Mouse (Mus musculus): Measurements from ENCODE around the gene Acvr1. TPM values are rescaled to one million over a fixed set of nuclear protein-coding genes. Genes with fewer than 3 reads are reported as not detected.

Gene Acvr1
- polyA plus RNA-seq, 1 experiment from 2014 or later: 4.6 TPM

DNA sequence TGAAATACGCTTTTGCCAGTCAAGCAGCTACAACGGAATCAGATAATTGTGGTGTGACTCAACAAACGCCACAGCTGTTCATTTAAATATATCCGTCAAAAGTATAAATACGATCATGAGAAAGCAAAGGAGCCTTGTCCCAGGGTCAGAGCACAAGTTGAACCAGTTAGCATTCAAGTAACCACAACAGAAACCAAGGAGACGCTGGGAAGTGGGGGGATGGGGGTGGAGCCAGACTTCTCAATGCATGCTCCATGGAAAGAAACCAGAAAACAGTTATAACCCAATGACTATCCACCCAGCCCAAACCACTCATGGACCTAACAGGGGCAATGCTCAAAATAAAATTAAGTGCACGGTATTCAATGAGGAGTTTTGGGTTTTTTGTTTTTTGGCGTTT, 56.8 kb downstream of the Acvr1 start:
- 68% methylated on average over 8 of the region's 8 CpGs for WGBS
- no peaks in the 10 kb centered on the region for H3K4me1 ChIP-seq
- H3K9ac ChIP-seq: no peak overlapping the region
- H3K9me3 ChIP-seq: no peaks in the 10 kb centered on the region
- no peaks in the 10 kb centered on the region for H3K27me3 ChIP-seq
- no peak overlapping the region for H3K4me3 ChIP-seq (replicated peaks)
- no peak overlapping the region for H3K4me2 ChIP-seq
- no peak for ATAC-seq (ENCODE audit: low FRiP score)
- no peaks in the 10 kb centered on the region for H3K36me3 ChIP-seq (replicated peaks)
- H3K27ac ChIP-seq: no peak overlapping the region

DNA sequence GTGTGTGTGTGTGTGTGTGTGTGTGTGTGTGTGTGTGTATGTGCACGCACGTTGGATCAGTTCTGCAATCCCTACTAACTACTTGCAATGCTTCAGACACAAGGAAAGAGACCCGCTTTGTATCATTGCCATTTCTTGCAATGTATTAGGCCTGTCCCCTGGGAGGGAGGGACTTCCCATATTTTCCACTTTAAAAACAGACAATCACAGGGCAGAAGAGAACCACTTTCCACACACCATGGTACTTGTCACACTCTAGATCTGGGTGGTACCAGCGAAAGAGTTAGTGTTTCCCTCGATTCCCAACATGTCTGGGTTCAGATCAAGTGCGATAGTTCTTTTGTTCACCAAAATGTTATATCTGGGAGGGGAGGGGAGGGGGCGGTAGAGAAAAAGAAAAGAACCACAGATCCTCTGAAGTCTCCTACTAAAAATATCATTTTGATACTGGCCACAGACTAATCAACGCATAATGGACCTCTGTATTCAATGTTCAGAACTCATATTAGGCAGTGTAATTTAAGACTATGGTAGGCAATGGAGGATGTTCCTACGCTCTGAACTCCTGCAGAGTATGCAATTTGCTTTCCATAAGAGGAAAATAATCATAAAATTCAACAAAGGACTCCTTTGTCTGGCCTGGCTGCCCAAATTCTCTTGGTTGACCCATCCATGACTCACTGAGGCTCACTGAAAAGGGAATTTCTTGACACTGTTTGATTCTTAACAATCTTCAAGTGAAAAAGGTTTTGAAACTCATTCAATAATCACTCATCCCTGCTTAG, 61.5 kb downstream of the Acvr1 start:
- ATAC-seq (ENCODE audit: low FRiP score): no peak
- Histone ChIP-seq H3K4me3 (replicated peaks) (no peak overlapping the region), H3K4me2 (no peak overlapping the region), H3K9ac (no peak overlapping the region), H3K27me3 (no peaks in the 10 kb centered on the region), H3K9me3 (no peaks in the 10 kb centered on the region), H3K4me1 (no peaks in the 10 kb centered on the region), H3K36me3 (replicated peaks) (no peaks in the 10 kb centered on the region), H3K27ac (no peak overlapping the region)
- WGBS: 82% methylated on average over 9 of the region's 9 CpGs

DNA sequence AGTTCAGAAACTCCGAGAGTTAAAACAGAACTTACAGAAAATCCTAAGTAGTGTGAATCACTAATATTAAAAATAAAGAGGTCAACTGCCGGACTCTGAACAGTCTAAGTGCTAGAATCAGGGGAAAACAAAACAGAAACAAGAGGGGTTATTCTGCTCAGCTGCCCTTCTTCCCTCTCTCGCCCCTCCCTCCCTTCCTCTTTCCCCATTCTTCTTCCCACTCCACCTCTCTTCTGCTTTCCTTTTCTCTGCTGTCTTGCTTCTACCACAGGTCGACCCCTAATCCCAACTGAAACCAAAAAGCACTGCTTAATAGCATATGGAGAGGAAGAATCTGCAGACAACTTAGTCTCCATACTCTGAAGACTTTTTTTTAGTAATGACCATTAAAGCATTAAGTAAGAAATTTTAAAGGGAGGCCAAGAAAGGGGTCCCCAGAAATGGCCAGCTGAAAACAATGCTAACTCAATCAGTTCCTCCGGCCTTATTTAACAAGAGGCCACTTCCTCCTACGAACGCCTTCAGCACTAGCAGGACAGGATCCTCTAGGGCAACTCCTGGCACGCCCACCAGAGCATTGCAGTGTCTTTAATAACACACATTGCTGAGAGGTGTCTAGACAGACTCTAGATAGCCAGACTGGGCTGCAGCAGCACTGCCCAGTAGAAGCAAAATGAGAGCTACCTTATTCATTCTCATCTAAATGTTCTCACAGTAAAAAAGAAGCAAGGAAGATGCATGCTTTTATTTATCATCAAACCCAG, 70.1 kb downstream of the Acvr1 start:
- Histone ChIP-seq H3K9ac (no peak overlapping the region), H3K27ac (no peak overlapping the region), H3K36me3 (replicated peaks) (no peaks in the 10 kb centered on the region), H3K4me2 (no peak overlapping the region), H3K4me1 (peaks cover 6% of the 10 kb centered on the region; the same call in 1 of the 2 replicates), H3K9me3 (no peaks in the 10 kb centered on the region), H3K27me3 (no peaks in the 10 kb centered on the region), H3K4me3 (replicated peaks) (no peak overlapping the region)
- no peak for ATAC-seq (ENCODE audit: low FRiP score)
- 73% methylated on average over 8 of the region's 8 CpGs for WGBS

DNA sequence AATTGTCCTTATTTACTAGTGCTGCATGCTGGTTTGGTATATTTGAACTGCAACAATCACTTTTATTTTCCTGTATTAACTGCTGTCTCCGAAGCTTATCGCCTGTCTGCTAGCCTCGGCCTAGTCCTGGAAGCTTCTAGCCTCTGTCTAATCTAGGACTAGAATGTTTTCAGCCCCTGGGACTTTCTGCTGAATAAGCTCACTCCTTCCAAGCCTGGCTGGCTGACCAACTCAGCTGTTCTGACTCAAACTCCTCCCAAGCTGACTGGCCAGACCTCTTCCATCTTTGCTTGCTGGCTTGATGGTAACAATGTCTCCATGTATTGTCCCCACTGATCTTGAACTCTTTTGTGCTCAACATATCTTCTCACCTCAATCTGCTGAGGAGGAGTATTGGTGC, 71.7 kb downstream of the Acvr1 start:
- WGBS: 92% methylated on average over 3 of the region's 3 CpGs
- ATAC-seq (ENCODE audit: low FRiP score): no peak

DNA sequence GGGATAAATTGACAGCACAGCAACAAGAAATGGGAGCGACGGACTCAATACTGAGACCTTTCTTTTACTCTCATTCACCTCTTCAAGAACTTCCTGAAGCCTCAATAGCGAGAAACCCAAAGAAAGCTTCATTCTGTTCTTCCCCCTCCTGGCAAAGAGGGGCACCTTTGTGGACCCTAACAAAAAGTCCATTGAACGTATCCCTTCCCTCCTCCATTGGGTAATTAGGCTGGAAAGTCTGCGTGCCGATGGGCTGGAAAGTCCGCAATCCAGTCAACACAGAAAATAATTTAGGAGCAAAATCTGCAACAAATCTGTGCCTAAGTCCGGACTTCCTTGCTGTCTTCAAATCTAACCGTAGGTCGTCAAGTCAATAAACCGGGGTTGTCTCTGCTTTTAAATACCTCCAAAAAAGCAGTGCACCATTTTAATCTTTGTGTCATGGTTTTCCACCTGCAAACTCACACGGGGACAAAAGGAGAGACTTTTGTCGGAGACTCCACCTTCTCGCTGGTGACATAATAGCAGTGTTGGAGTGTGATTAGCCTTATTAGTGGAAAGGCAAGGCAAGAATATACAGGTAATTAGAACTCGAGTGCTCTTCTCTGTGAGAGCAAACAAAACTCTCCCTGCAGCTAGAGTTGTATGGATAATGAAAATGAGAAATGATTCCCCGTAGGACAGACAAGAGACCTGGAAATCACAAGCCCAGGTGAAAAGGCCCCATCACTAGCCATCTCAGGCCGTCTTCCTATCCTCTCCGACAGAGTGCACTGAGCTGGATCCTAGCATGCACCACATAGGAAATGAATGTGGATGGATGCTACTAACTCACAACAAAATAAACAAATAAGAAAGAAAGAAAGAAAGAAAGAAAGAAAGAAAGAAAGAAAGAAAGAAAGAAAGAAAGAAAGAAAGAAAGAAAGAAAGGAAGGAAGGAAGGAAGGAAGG, 73.0 kb downstream of the Acvr1 start:
- H3K27ac ChIP-seq: peak overlapping the region; percentile 8; the same call in 1 of the 2 replicates
- no peaks in the 10 kb centered on the region for H3K27me3 ChIP-seq
- peak overlapping the region; percentile 35 for H3K4me2 ChIP-seq
- H3K4me3 ChIP-seq (replicated peaks): no peak overlapping the region
- H3K9me3 ChIP-seq: no peaks in the 10 kb centered on the region
- peaks cover 6% of the 10 kb centered on the region; the same call in 1 of the 2 replicates for H3K4me1 ChIP-seq
- ATAC-seq (ENCODE audit: low FRiP score): peak; percentile 60; the same call in 1 of the 2 replicates
- 19% methylated on average over 18 of the region's 18 CpGs for WGBS
- H3K36me3 ChIP-seq (replicated peaks): no peaks in the 10 kb centered on the region
- no peak overlapping the region for H3K9ac ChIP-seq

More for the DNA sequence above, 71.7 kb downstream of the Acvr1 start:
- H3K9ac ChIP-seq: no peak overlapping the region
- H3K9me3 ChIP-seq: no peaks in the 10 kb centered on the region
- peaks cover 6% of the 10 kb centered on the region; the same call in 1 of the 2 replicates for H3K4me1 ChIP-seq
- H3K4me2 ChIP-seq: no peak overlapping the region
- no peaks in the 10 kb centered on the region for H3K36me3 ChIP-seq (replicated peaks)
- H3K4me3 ChIP-seq (replicated peaks): no peak overlapping the region
- no peaks in the 10 kb centered on the region for H3K27me3 ChIP-seq
- no peak overlapping the region for H3K27ac ChIP-seq

DNA sequence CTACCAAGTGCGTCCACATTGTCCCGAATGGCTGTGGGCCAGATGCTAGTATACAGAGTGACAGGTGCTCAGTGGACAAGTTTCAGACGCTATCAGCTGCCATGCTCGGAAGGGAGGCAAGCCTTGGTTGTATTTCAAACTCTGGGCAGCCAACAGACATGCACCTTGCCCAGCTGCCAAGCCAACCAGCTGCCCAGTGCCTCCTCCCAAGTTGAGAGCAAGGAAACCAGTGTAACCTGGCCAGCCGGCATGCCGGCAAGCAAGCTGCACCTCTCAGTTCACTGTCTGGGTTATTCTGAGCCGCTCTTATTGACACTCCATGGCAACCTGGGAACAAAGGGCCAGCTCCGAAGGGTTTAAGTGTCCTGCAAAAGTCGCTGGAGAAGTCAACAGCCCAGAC, 77.7 kb downstream of the Acvr1 start:
- no peak overlapping the region for H3K9ac ChIP-seq
- no peaks in the 10 kb centered on the region for H3K9me3 ChIP-seq
- no peaks in the 10 kb centered on the region for H3K36me3 ChIP-seq (replicated peaks)
- H3K27ac ChIP-seq: no peak overlapping the region
- WGBS: 88% methylated on average over 9 of the region's 9 CpGs
- no peaks in the 10 kb centered on the region for H3K27me3 ChIP-seq
- peaks cover 36% of the 10 kb centered on the region for H3K4me1 ChIP-seq
- no peak for ATAC-seq (ENCODE audit: low FRiP score)
- no peak overlapping the region for H3K4me3 ChIP-seq (replicated peaks)
- H3K4me2 ChIP-seq: no peak overlapping the region

DNA sequence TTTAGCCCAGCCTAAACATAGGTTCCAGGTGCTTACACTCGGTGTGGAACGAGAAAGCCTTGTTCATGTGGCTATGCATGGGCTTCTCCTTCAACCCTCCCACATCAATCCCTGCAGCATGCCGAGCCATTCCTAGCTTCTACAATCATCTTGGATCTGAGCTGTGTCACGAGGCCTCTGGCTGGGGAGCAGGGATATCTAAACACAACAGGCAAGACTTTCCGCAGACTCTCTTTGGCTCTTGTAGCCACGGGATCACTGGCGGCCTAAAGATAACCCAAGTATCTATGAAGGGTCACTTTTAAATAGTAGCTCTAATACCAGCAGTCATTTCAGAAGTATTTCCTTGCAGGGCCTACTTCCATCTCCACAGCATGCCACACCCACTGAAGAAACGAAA, 78.6 kb downstream of the Acvr1 start:
- 94% methylated on average over 8 of the region's 8 CpGs for WGBS
- Histone ChIP-seq H3K9ac (no peak overlapping the region), H3K27ac (no peak overlapping the region), H3K27me3 (no peaks in the 10 kb centered on the region), H3K4me1 (peaks cover 32% of the 10 kb centered on the region), H3K9me3 (no peaks in the 10 kb centered on the region), H3K4me2 (no peak overlapping the region), H3K4me3 (replicated peaks) (no peak overlapping the region), H3K36me3 (replicated peaks) (no peaks in the 10 kb centered on the region)
- no peak for ATAC-seq (ENCODE audit: low FRiP score)

DNA sequence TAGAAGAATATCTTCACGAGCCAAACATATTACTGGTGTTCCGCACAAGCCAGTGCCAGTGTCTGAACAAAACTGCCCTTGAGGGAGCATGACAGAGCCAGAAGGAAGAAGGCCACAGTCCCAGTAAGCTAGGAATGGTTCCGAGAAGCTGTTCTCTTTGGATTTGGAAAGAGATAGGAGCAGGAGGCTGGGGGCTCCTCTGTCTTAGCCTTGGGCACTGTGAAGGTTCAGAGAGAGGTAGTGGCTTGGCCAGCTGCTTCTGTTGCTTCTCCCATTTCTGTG, 79.7 kb downstream of the Acvr1 start:
- ATAC-seq (ENCODE audit: low FRiP score): no peak
- Histone ChIP-seq H3K4me3 (replicated peaks) (no peak overlapping the region), H3K36me3 (replicated peaks) (no peaks in the 10 kb centered on the region), H3K9ac (no peak overlapping the region), H3K27ac (0 out of 2 replicates have a peak overlapping the region, but pooled peaks have one; percentile 31), H3K4me1 (peaks cover 32% of the 10 kb centered on the region), H3K27me3 (no peaks in the 10 kb centered on the region), H3K4me2 (no peak overlapping the region), H3K9me3 (no peaks in the 10 kb centered on the region)
- 79% methylated on average over 3 of the region's 3 CpGs for WGBS

DNA sequence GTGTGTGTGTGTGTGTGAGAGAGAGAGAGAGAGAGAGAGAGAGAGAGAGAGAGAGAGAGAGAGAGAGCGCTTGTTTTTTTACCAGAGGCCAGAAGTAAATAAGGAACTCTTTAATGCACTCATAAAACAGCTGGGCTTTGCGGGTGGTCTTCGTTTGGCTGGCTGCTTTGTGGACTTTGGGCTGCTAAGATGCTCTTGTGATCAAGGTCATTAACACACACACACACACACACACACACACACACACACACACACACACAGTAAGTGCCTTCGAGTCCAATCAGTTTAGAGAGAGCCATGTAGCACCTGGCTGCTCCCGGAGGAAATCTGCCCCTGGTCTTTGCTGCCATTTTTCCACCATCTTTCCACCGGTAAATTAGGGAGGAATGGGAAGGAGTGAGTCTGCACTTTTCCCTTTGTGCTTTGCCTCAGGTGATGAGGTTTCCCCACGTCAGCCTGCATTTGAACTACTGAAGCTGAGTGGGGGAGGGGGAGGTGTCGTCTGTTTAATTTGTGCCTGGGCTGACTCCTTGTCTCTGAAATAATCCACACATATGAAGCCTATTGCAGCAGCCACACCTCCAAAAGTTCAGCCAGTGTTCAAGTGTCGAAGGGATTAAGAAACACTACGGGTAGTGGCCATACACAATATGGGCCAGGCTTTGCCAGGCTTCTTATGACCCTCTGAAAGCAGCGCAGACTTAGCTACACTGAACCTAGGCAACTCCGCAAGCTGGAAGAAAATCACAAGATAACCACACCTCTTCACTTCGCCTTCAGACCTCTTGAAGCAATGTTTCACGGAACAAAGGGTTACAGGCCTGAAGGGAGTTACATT, 80.3 kb downstream of the Acvr1 start:
- ATAC-seq (ENCODE audit: low FRiP score): 0 out of 2 replicates have a peak, but pooled peaks have one; percentile 22
- 0 out of 2 replicates have a peak overlapping the region, but pooled peaks have one; percentile 31 for H3K27ac ChIP-seq

DNA sequence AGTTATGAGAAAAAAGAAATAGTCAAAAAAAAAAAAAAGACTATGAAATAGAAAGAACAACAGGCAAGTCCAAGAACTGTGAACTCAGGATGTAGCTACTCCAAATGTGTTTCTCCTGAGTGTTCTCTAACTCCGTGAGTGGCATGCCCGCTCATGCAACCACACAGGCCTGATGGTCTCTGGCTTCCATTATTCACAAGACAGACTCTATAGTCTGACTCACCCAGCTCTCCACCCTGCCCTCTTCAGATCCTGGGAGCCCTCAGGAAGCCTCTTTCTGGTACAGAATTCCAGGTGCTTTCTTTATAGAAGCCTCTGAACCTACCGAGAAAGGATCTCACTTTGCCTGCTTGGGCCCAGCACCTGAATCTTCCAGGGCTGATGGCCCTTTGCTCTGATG, 81.3 kb downstream of the Acvr1 start:
- WGBS: 90% methylated on average over 3 of the region's 3 CpGs
- Histone ChIP-seq H3K36me3 (replicated peaks) (no peaks in the 10 kb centered on the region), H3K9me3 (no peaks in the 10 kb centered on the region), H3K27ac (no peak overlapping the region), H3K4me1 (peaks cover 32% of the 10 kb centered on the region), H3K4me3 (replicated peaks) (no peak overlapping the region), H3K27me3 (no peaks in the 10 kb centered on the region), H3K4me2 (no peak overlapping the region), H3K9ac (no peak overlapping the region)
- ATAC-seq (ENCODE audit: low FRiP score): no peak

More for the DNA sequence above, 80.3 kb downstream of the Acvr1 start:
- Histone ChIP-seq H3K36me3 (replicated peaks) (no peaks in the 10 kb centered on the region), H3K4me3 (replicated peaks) (no peak overlapping the region), H3K27me3 (no peaks in the 10 kb centered on the region), H3K4me2 (no peak overlapping the region), H3K9ac (no peak overlapping the region), H3K9me3 (no peaks in the 10 kb centered on the region), H3K4me1 (peaks cover 32% of the 10 kb centered on the region)
- WGBS: 54% methylated on average over 14 of the region's 14 CpGs

DNA sequence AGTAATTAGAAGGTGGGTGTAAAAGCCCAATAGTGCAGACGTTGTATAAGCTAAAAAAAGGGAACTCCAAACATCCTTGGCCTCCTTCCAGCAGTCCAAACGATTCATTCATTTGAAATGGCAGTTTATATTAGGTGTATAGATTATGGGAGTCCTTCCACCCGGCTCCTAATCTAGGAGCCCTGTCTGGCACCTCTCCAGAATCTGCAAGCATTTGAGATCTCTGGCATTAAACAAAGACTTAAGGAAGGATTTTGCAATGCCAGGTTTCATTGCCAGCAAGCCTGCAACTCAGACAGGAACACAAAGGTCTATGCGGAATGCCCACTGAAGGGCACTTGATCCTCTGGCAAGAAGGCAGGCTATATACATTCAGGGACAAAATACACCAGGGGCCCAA, 81.8 kb downstream of the Acvr1 start:
- no peak overlapping the region for H3K4me2 ChIP-seq
- no peaks in the 10 kb centered on the region for H3K27me3 ChIP-seq
- 0 out of 2 replicates have a peak overlapping the region, but pooled peaks have one; percentile 47 for H3K27ac ChIP-seq
- H3K4me3 ChIP-seq (replicated peaks): no peak overlapping the region
- H3K36me3 ChIP-seq (replicated peaks): no peaks in the 10 kb centered on the region
- H3K9me3 ChIP-seq: no peaks in the 10 kb centered on the region
- no peak overlapping the region for H3K9ac ChIP-seq
- ATAC-seq (ENCODE audit: low FRiP score): no peak; the same call in 1 of the 2 replicates
- WGBS: 48% methylated on average over 4 of the region's 4 CpGs
- H3K4me1 ChIP-seq: peaks cover 32% of the 10 kb centered on the region
